Mouse (Mus musculus): ENCODE results near the gene Mus81. TPM values are rescaled to one million over a fixed set of nuclear protein-coding genes. Genes with fewer than 3 reads are reported as not detected.

Gene Mus81
- polyA plus RNA-seq, 1 experiment from 2014 or later, result 14.0 TPM

DNA sequence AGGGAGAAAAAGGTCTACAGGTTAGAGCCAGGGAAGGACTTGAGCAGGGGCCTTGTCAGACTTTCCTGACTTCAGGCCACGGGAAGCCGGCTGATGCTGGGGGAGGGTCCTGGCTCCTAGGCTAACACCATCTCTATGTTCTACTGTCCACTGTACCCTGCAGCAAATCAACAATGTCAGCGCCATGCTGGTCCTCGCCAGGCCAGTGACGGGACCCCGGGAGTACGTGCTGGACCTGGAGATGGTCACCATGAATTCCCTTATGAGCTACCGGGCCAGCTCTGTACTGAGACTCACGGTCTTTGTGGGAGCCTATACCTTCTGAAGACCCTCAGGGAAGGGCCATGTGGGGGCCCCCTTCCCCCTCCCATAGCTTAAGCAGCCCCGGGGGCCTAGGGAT lies 6.8 kb downstream of the Mus81 start:
- Histone ChIP-seq H3K4me1 (replicated peaks) (peaks cover 9% of the 10 kb centered on the region), H3K4me2 (no peak overlapping the region), H3K27me3 (0 out of 2 replicates have a peak, but pooled peaks cover 7% of the 10 kb centered on the region), H3K9ac (no peak overlapping the region), H3K27ac (replicated peaks) (no peak overlapping the region), H3K36me3 (replicated peaks) (peaks cover 33% of the 10 kb centered on the region), H3K9me3 (replicated peaks) (no peaks in the 10 kb centered on the region), H3K4me3 (replicated peaks) (no peak overlapping the region)
- WGBS (ENCODE audit: insufficient replicate concordance), result 82% methylated on average over 10 of the region's 10 CpGs
- ATAC-seq (ENCODE audit: insufficient read depth), result no peak

DNA sequence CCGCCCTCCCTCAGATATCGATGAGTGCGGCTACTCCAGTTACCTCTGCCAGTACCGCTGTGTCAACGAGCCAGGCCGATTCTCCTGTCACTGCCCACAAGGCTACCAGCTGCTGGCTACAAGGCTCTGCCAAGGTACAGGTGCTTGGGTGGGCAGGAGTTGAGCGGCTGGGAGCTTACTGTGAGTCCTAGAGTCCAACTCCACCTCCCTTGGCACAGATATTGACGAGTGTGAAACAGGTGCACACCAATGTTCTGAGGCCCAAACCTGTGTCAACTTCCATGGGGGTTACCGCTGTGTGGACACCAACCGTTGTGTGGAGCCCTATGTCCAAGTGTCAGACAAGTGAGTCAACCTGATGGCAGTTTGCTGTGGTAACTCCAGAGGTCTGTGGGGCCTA lies 8.2 kb downstream of the Mus81 start:
- peaks cover 22% of the 10 kb centered on the region for H3K36me3 ChIP-seq (replicated peaks)
- H3K27ac ChIP-seq (replicated peaks), result no peak overlapping the region
- no peak overlapping the region for H3K4me3 ChIP-seq (replicated peaks)
- no peak overlapping the region for H3K9ac ChIP-seq
- H3K4me1 ChIP-seq (replicated peaks), result peaks cover 10% of the 10 kb centered on the region
- no peak overlapping the region for H3K4me2 ChIP-seq
- peaks cover 19% of the 10 kb centered on the region for H3K27me3 ChIP-seq
- H3K9me3 ChIP-seq (replicated peaks), result no peaks in the 10 kb centered on the region
- WGBS (ENCODE audit: insufficient replicate concordance), result 73% methylated on average over 10 of the region's 10 CpGs
- no peak for ATAC-seq (ENCODE audit: insufficient read depth)

DNA sequence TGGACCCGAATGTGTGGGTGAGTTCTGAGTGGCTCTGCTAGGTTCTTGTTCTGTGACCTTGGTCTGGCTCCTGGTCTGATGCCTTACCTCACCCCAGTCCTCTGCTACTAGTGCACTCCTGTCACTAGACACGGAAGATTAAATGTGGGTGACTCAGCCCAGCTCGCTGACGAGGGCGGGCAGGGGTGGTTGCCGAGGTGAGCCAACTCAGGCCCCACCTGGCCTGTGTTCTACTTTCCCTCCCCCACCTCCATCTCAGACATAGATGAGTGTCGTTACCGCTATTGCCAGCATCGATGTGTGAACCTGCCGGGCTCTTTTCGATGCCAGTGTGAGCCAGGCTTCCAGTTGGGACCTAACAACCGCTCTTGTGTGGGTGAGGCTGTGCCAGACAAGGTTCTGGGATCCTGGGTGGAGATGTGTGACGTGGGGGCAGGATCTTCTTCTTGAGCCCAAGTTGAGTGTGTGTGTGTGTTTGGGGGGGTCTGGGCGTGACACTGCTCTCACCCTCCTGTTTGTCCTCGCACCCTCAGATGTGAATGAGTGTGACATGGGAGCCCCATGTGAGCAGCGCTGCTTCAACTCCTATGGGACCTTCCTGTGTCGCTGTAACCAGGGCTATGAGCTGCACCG lies 10.4 kb downstream of the Mus81 start:
- Histone ChIP-seq H3K4me2 (no peak overlapping the region), H3K4me1 (replicated peaks) (peaks cover 23% of the 10 kb centered on the region), H3K9me3 (replicated peaks) (no peaks in the 10 kb centered on the region), H3K36me3 (replicated peaks) (peaks cover 6% of the 10 kb centered on the region; the same call in 1 of the 2 replicates), H3K27me3 (peaks cover 42% of the 10 kb centered on the region), H3K9ac (no peak overlapping the region), H3K27ac (replicated peaks) (no peak overlapping the region), H3K4me3 (replicated peaks) (no peak overlapping the region)
- ATAC-seq (ENCODE audit: insufficient read depth), result no peak
- WGBS (ENCODE audit: insufficient replicate concordance), result 72% methylated on average over 18 of the region's 18 CpGs

DNA sequence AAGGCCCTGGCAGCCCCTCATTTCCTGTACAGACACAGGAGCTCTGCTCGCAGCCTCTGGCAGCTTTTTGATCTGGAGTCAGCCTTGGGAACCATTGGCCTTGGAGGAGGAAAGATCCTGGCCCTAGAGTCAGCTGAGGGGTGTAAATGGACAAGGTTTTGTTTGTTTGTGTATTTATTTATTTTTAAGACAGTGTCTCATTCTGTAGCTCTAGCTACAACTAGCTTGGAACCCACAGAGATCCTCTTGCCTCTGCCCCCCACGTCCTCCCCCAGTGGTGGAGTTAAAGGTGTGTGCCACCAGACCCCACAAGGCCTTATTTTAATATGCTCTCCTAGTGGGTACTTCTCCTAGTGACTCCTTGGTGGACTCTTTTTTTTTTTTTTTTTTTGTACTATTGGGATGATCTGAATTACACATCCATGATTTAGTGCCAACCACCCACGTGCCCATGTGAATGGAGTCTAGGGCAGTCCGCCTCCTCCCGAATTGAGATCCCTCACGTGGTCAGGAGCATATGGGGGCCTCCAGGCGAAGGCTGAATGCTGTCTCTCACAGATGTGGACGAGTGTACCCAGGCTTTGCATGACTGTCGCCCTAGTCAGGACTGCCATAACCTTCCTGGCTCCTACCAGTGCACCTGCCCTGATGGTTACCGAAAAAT lies 11.1 kb downstream of the Mus81 start:
- no peak for ATAC-seq (ENCODE audit: insufficient read depth)
- Histone ChIP-seq H3K4me1 (replicated peaks) (peaks cover 23% of the 10 kb centered on the region), H3K9ac (no peak overlapping the region), H3K4me2 (no peak overlapping the region), H3K36me3 (replicated peaks) (0 out of 2 replicates have a peak, but pooled peaks cover 2% of the 10 kb centered on the region), H3K27ac (replicated peaks) (no peak overlapping the region), H3K4me3 (replicated peaks) (no peak overlapping the region), H3K9me3 (replicated peaks) (no peaks in the 10 kb centered on the region), H3K27me3 (peaks cover 48% of the 10 kb centered on the region)
- WGBS (ENCODE audit: insufficient replicate concordance), result 66% methylated on average over 10 of the region's 10 CpGs

DNA sequence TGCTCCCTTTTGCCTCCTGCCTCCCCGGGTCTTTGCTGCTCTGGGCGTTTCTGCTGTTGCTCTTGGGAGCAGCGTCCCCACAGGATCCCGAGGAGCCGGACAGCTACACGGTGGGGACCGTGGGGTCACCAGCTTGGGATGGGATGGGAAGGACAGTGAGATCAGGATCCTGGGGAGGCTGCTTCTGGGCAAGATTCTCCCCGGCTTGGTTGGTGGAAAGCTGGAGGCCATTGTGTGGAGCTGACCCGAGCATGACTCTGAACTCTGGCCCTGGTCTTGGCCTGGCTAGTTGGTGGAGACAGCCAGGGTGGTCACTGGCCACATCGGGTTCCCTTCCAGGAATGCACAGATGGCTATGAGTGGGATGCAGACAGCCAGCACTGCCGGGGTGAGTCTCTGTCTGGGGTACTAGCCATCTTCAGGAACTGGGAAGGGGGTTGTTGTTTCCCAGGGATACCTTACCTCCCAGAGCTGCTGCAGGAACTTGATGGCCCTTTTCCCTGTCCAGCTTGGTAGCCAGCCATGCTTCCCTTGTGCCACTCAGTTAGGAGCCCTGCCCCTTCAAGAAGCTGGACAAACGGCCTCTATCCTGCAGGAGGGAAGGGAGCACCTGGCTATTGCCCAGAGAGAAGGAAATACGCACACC lies 13.0 kb downstream of the Mus81 start:
- H3K27ac ChIP-seq (replicated peaks), result 0 out of 2 replicates have a peak overlapping the region, but pooled peaks have one; percentile 24
- peak overlapping the region; percentile 53 for H3K4me3 ChIP-seq (replicated peaks)

DNA sequence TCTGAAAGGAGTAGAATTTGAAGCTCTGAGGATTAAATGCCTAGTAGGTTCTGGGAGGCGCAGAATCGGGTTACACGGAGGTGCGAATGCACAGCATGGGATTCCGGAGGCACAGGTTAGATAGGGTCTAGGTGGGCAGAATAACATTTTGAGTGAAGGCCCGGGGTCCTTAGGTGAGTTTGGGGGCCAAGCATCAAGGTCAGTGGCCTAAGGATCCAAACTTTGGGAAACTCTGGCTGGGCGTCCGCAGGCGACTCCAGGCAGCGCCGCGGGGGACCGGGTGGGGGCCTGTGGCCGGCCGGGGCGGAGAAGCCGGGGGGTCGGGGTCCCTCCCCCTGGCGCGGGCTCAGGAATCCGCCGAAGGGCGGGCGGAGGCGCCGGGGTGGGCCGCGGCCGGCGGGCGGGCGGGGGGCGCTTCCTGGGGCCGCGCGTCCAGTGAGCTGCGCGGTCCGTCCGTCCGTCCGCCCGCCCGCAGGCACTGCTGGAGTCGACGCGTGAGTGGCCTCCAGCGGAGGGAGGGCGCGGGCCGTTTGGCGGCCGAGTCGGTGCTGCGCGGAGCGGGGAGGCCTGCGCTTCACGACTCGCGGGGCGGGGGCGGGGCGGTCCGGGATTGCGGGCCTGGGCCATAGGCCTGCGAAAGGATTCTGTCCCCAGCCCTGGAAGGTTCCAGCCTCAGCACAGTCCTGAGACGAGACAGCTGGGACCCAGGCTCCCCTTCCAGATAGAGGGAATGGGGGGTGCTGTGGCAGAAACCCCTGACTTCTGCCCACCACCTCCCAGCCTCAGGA lies 13.7 kb downstream of the Mus81 start:
- Histone ChIP-seq H3K9me3 (replicated peaks) (no peaks in the 10 kb centered on the region), H3K4me2 (peak overlapping the region; percentile 79), H3K27ac (replicated peaks) (0 out of 2 replicates have a peak overlapping the region, but pooled peaks have one; percentile 24), H3K4me3 (replicated peaks) (peak overlapping the region; percentile 53), H3K27me3 (peaks cover 55% of the 10 kb centered on the region), H3K4me1 (replicated peaks) (peaks cover 23% of the 10 kb centered on the region), H3K9ac (peak overlapping the region; percentile 37; the same call in 1 of the 2 replicates), H3K36me3 (replicated peaks) (no peaks in the 10 kb centered on the region)
- ATAC-seq (ENCODE audit: insufficient read depth), result 0 out of 2 replicates have a peak, but pooled peaks have one; percentile 8
- 2% methylated on average over 59 of the region's 68 CpGs for WGBS (ENCODE audit: insufficient replicate concordance)

More for the DNA sequence above, 13.0 kb downstream of the Mus81 start:
- ATAC-seq (ENCODE audit: insufficient read depth), result 0 out of 2 replicates have a peak, but pooled peaks have one; percentile 11
- Histone ChIP-seq H3K36me3 (replicated peaks) (no peaks in the 10 kb centered on the region), H3K27me3 (peaks cover 49% of the 10 kb centered on the region), H3K9ac (peak overlapping the region; percentile 37; the same call in 1 of the 2 replicates), H3K4me1 (replicated peaks) (peaks cover 23% of the 10 kb centered on the region), H3K9me3 (replicated peaks) (no peaks in the 10 kb centered on the region), H3K4me2 (peak overlapping the region; percentile 79)
- 40% methylated on average over 13 of the region's 13 CpGs for WGBS (ENCODE audit: insufficient replicate concordance)

DNA sequence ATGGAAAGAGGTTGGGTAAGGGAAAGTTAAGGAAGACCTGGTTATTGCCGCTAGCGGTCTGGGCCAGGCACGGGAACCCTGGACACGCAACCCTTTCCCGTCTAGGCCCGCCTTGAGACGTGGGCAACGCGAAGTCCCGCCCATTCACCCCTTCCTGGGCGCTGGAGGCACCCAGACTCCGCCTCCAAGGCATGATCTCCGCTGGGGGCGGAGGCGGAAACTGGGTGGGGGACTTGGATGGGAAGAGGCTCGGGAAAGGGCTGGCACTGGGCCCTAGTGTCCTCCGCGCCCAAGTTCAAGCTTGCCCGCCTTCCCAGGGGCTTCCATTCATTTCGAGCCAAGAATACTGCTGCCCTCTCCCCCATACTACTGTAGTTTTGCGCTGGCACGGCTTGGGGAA lies 14.5 kb downstream of the Mus81 start, which contains the start of gene Efemp2:
TSS of gene Efemp2 (plus strand) at position 235 of the 400 bp plus-strand sequence.
- Histone ChIP-seq H3K4me1 (replicated peaks) (peaks cover 23% of the 10 kb centered on the region), H3K36me3 (replicated peaks) (no peaks in the 10 kb centered on the region), H3K27ac (replicated peaks) (0 out of 2 replicates have a peak within 1 kb of the TSS, but pooled peaks have one; percentile 24), H3K27me3 (peaks cover 61% of the 10 kb centered on the region), H3K9me3 (replicated peaks) (no peaks in the 10 kb centered on the region), H3K9ac (peak within 1 kb of the TSS; percentile 37; the same call in 1 of the 2 replicates), H3K4me3 (replicated peaks) (peak within 1 kb of the TSS; percentile 53), H3K4me2 (peak within 1 kb of the TSS; percentile 79)
- peak; percentile 64; the same call in 1 of the 2 replicates for ATAC-seq (ENCODE audit: insufficient read depth)
- WGBS (ENCODE audit: insufficient replicate concordance), result 6% methylated on average over 22 of the region's 22 CpGs

DNA sequence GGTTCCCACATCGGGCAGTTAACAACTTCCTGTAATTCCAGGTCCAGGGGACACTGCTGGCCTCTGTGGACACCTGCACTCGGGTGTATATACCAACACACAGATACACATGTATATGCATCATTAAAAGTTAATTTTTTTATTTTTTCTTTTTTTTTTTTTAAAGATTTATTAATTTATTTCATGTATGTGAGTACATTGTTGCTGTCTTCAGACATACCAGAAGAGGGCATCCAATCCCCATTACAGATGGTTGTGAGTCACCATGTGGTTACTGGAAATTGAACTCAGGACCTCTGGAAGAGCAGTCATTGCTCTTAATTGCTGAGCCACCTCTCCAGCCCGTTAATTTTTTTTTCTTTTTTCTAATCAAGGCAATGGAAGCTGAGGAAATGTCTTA lies 15.3 kb downstream of the Mus81 start:
- Histone ChIP-seq H3K4me3 (replicated peaks) (no peak overlapping the region), H3K27me3 (peaks cover 63% of the 10 kb centered on the region), H3K9ac (no peak overlapping the region), H3K27ac (replicated peaks) (no peak overlapping the region), H3K36me3 (replicated peaks) (no peaks in the 10 kb centered on the region), H3K4me1 (replicated peaks) (peaks cover 23% of the 10 kb centered on the region), H3K9me3 (replicated peaks) (no peaks in the 10 kb centered on the region), H3K4me2 (no peak overlapping the region; the same call in 1 of the 2 replicates)
- no peak for ATAC-seq (ENCODE audit: insufficient read depth)
- 58% methylated on average over 3 of the region's 3 CpGs for WGBS (ENCODE audit: insufficient replicate concordance)

DNA sequence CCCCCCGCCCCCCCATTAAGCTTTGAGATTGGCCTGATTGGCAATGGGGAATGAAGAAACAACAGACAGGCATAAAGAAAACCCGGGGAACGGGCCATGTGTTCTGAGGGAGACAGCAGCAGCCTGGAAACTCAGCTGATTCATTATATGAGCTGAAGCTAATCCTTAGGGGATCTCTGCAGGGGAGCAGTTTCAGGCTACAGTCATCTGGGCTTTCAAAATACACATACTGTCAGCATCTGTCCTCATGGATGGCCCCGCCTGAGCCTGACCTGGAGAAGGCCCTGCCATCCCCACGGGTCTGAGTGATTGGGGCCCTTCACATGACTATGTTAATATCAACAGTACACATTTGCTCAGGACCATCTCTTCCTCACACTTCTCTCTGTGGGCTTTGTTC lies 16.4 kb downstream of the Mus81 start:
- Histone ChIP-seq H3K36me3 (replicated peaks) (0 out of 2 replicates have a peak, but pooled peaks cover 5% of the 10 kb centered on the region), H3K27ac (replicated peaks) (no peak overlapping the region), H3K4me3 (replicated peaks) (no peak overlapping the region), H3K4me2 (no peak overlapping the region), H3K9ac (no peak overlapping the region), H3K9me3 (replicated peaks) (no peaks in the 10 kb centered on the region), H3K4me1 (replicated peaks) (peaks cover 23% of the 10 kb centered on the region), H3K27me3 (peaks cover 60% of the 10 kb centered on the region)
- ATAC-seq (ENCODE audit: insufficient read depth), result no peak
- 58% methylated on average over 5 of the region's 5 CpGs for WGBS (ENCODE audit: insufficient replicate concordance)

DNA sequence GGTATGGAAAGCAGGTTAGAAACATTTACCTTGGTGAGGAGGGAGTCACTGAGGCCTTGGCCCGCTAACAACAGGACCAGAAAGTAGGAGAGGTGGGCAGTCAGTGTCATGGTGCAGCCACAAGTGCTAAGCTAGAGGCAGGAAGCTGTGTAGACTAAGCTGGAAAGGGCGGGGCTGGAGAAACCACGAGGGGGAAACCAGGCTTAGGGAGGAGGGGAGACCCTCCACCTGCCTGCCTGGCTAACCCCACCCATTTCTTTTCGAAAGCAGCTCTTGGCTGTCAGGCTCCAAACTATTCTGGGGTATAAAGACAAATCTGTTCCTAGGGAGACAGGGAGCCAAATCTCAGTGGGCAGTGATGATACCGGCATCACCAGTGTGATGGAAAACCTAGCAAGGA lies 19.8 kb downstream of the Mus81 start, which contains the start of gene Ctsw:
TSS of gene Ctsw (minus strand) at position 134 of the 400 bp plus-strand sequence.
- WGBS (ENCODE audit: insufficient replicate concordance), result 28% methylated on average over 5 of the region's 5 CpGs
- Histone ChIP-seq H3K9me3 (replicated peaks) (no peaks in the 10 kb centered on the region), H3K36me3 (replicated peaks) (peaks cover 36% of the 10 kb centered on the region), H3K4me3 (replicated peaks) (no peak within 1 kb of the TSS), H3K27me3 (peaks cover 29% of the 10 kb centered on the region), H3K4me2 (no peak within 1 kb of the TSS), H3K27ac (replicated peaks) (no peak within 1 kb of the TSS), H3K4me1 (replicated peaks) (peaks cover 5% of the 10 kb centered on the region; the same call in 1 of the 2 replicates), H3K9ac (no peak within 1 kb of the TSS)
- no peak for ATAC-seq (ENCODE audit: insufficient read depth)

Measured in liver, embryonic 15.5 days (tissue).